Mouse (Mus musculus) kidney, postnatal 4 days (tissue): ENCODE measurements at regions not wholly inside any gene's neighbourhood (a gene's known extent, or its start where the extent isn't known, plus 50 kb on each side); places are given as distances from the start of the nearest gene placed in this dataset.

Experiments used
- DNase-seq, 2 experiments: peaks; one replicate each; pipeline ENCODE4 v3.0.0; 2021; ENCODE audit warnings: mixed read lengths in 2 of 2

- DNase-seq = peak in 1 of 2 experiments; percentile 15
Measured at GRCm38 (mm10) chr2:3941496-3941895, 76.0 kb upstream of the Frmd4a start.

DNA sequence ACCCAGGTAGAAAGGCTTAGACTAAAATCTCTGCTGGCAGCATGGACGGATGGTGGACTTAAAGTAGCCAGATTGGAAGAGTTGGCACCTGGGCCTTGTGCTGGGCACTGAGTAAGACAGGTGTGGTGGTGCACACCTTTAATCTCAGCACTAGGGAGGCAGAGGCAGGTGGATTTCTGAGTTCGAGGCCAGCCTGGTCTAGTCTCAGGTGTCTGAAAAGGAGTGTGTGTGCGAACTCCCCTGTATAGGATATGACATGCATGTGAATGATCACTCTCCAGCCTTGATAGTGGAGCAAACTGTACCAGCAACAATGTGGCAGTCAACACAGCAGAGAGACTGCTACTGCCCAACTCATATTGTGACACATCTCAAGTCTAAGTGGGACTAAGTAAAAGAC lies 70.1 kb upstream of the Frmd4a start:
- DNase-seq = no peak

GRCm38 (mm10) chr2:3948331-3948730 lies 69.2 kb upstream of the Frmd4a start:
- DNase-seq = no peak

- DNase-seq = no peak
Measured at GRCm38 (mm10) chr2:3957491-3957890, 60.0 kb upstream of the Frmd4a start.

- peak; percentile 39 to 62 for DNase-seq
Measured at GRCm38 (mm10) chr2:3958065-3958641, 59.4 kb upstream of the Frmd4a start.

- DNase-seq = no peak
Measured at GRCm38 (mm10) chr2:3958711-3959110, 58.8 kb upstream of the Frmd4a start.

GRCm38 (mm10) chr2:3959181-3959580 lies 58.3 kb upstream of the Frmd4a start:
- no peak for DNase-seq

DNA sequence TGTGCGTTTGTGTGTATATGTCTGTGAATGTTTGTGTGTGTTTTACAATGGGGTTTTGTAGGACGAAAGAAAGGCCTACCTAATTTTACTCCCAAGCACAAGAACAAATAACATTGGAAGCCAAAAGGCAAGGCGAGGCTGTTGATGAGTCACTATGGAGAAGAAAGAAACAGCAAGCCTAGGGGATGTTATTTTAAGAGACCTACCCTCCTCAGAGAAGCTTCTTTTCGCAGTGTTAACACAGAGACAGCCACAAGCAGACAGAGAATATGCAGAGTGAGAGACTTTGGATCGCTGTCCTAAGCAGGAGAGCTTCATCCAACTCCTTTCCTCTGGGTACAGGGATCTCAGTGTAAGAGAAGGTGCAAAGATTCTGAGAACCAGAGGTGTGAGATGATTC lies 57.3 kb upstream of the Frmd4a start:
- DNase-seq = no peak

DNA sequence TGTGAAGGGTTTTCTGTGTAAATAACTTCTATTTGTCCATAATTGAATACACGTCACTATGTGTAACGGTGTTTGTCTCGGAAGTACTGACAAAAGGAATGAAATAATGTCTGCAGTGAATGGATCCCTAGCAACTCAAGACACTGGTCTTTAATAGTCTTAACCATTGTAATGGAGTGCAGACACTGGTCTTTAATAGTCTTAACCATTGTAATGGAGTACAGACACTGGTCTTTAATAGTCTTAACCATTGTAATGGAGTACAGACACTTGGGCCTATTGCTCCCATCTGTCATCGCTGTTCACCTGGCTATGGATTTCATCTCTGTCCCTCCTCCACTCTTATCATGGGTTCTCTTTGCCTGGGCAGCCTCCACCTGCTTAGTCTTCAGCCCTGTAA lies 53.2 kb upstream of the Frmd4a start:
- no peak for DNase-seq
